In the genomic region with DNA sequence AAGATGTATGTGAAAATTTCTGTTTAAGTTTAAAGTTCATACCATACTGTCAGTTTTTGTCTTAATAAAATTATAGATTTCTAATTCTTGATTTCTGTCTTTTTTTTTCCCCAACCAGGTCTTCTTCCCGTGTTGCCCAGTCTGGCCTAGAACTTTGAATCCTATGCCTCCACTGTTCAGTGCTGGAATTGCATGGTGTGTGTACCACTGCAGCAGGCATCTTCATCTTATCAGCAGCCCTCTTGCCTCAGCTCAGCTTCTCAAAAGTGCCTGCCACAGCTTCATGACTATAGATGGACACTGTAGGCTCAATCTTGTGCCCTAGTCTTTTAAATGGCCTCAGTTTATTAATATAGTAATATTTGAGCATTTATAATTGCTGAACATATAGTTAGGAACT, we compare ENCODE assay signal across 12 mouse cellular contexts. TPM values are rescaled to one million over a fixed set of nuclear protein-coding genes. Genes with fewer than 3 reads are reported as not detected.
DNase-seq lines count a peak whose midpoint lies in the region; ATAC-seq and TF ChIP-seq lines count a peak whose summit lies in the region.
"Had no signal": no experiment of that assay in that cellular context is flagged by ENCODE, and none has a peak within 500 bp of the region (broad histone marks: within the 10 kb centered on the region; RNA-seq: fewer than 3 reads in every experiment).

No protein-coding gene starts in this region.

- in situ Hi-C loops in CH12.LX (cut with MboI; ENCODE audit: low pct_ligation_motif_present, low pct_unique_long_range_greater_than_20kb, low sequenced_read_pairs), result no loop called here

- H3K27me3 ChIP-seq in CH12.LX (replicated peaks), result no peaks in the 10 kb centered on the region
- H3K27me3 ChIP-seq in hindbrain, embryonic 16.5 days (replicated peaks; ENCODE audit: control insufficient read depth, insufficient read depth, low read length), result no peaks in the 10 kb centered on the region
- H3K27me3 ChIP-seq: limb, embryonic 13.5 days had no signal

- no peak; the same call in 1 of the 2 replicates for TF ChIP-seq RAD21 in CH12.LX (IDR thresholded peaks at IDR 0.05; ENCODE audit: low read depth, low read length)

- no peaks in the 10 kb centered on the region for H3K4me1 ChIP-seq in CH12.LX (ENCODE audit: control insufficient read depth in 1 of 2, insufficient read depth in 2 of 2)
- no peaks in the 10 kb centered on the region for H3K4me1 ChIP-seq in hindbrain, embryonic 16.5 days (ENCODE audit: control insufficient read depth, insufficient read depth, low read depth, low read length)
- H3K4me1 ChIP-seq: hindbrain, embryonic 10.5 days; limb, embryonic 13.5 days had no signal

- no peak for TF ChIP-seq POLR2A in CH12.LX (IDR thresholded peaks at IDR 0.05; ENCODE audit: low read depth, low read length)
- TF ChIP-seq POLR2A in brain, embryonic 14.5 days (IDR thresholded peaks at IDR 0.05; ENCODE audit: borderline replicate concordance, extremely low read depth, insufficient read depth, insufficient read length, poor library complexity, severe bottlenecking), result no peak

- H3K9me3 ChIP-seq in CH12.LX (replicated peaks; ENCODE audit: low read length), result peaks cover 2% of the 10 kb centered on the region
- no peaks in the 10 kb centered on the region for H3K9me3 ChIP-seq in hindbrain, embryonic 16.5 days (ENCODE audit: control insufficient read depth, low read length)
- H3K9me3 ChIP-seq: hindbrain, embryonic 10.5 days; limb, embryonic 13.5 days had no signal

- H3K36me3 ChIP-seq in CH12.LX (replicated peaks in 1 of 2; ENCODE audit: control insufficient read depth in 1 of 2, insufficient read depth in 1 of 2, low read length in 1 of 2), result peaks cover 56 to 90% of the 10 kb centered on the region in 2 experiments
- peaks cover 43% of the 10 kb centered on the region for H3K36me3 ChIP-seq in hindbrain, embryonic 16.5 days (ENCODE audit: control insufficient read depth, insufficient read depth, low read length)

- no peak for TF ChIP-seq EP300 in CH12.LX (IDR thresholded peaks at IDR 0.05; ENCODE audit: low read length)

- ATAC-seq in hindbrain, embryonic 16.5 days, result no peak

- H3K79me2 ChIP-seq in CH12.LX (replicated peaks; ENCODE audit: control insufficient read depth, extremely low read depth, insufficient read depth, poor library complexity, severe bottlenecking), result no peaks in the 10 kb centered on the region; the same call in 1 of the 2 replicates

- H3K27ac ChIP-seq in left cerebral cortex, adult 2 months, result no peak overlapping the region
- no peak overlapping the region for H3K27ac ChIP-seq in CH12.LX (ENCODE audit: insufficient read depth, low read depth)
- no peak overlapping the region for H3K27ac ChIP-seq in hindbrain, embryonic 16.5 days (ENCODE audit: low read depth, low read length)
- H3K27ac ChIP-seq: hindbrain, embryonic 10.5 days; limb, embryonic 13.5 days had no signal

- peak; percentile 18 for DNase-seq in embryo, embryonic 11 days
- DNase-seq in embryo, embryonic 10 days (ENCODE audit: low spot score), result no peak
- DNase-seq in left cerebral cortex, adult 2 months (ENCODE audit: extremely low spot score in 1 of 2, low spot score in 2 of 2), result no peak
- DNase-seq in left cerebral cortex, postnatal 4 days, result no peak
- DNase-seq in CH12.LX (ENCODE audit: extremely low read depth), result peak; percentile 44
- DNase-seq in brain, embryonic 14.5 days (ENCODE audit: low read depth), result no peak
- DNase-seq in layer of hippocampus, postnatal 10 days (ENCODE audit: low spot score in 2 of 2), result no peak
- DNase-seq: lung, postnatal 36 days; thymus, postnatal 36 days had no signal

- intact Hi-C loops in left cerebral cortex, adult 2 months (cut with DNase I), result no loop called here
- intact Hi-C loops in left cerebral cortex, postnatal 4 days (cut with DNase I), result no loop called here

- H3K9ac ChIP-seq in CH12.LX (ENCODE audit: insufficient read depth, low read depth), result no peak overlapping the region
- H3K9ac ChIP-seq in hindbrain, embryonic 16.5 days (ENCODE audit: low read depth, low read length), result no peak overlapping the region
- H3K9ac ChIP-seq: limb, embryonic 13.5 days had no signal

- dilution Hi-C loops in CH12.LX (cut with MboI; ENCODE audit: extremely low pct_ligation_motif_present, extremely low pct_unique_long_range_greater_than_20kb, low sequenced_read_pairs), result no loop called here

- no peak overlapping the region for H3K4me3 ChIP-seq in left cerebral cortex, adult 2 months
- no peak overlapping the region for H3K4me3 ChIP-seq in CH12.LX (replicated peaks in 1 of 3; ENCODE audit: low read depth in 2 of 3, low read length in 2 of 3, poor library complexity in 1 of 3)
- H3K4me3 ChIP-seq in hindbrain, embryonic 16.5 days (ENCODE audit: low read length), result no peak overlapping the region
- H3K4me3 ChIP-seq: hindbrain, embryonic 10.5 days; limb, embryonic 13.5 days had no signal

- TF ChIP-seq CTCF in left cerebral cortex, adult 2 months (IDR thresholded peaks at IDR 0.05), result peak; percentile 40
- peak in 1 of 2 experiments; percentile 44; a peak in 3 of 4 replicates for TF ChIP-seq CTCF in CH12.LX (conservative IDR thresholded peaks at IDR 0.05 in 1 of 2, IDR thresholded peaks at IDR 0.05 in 1 of 2; ENCODE audit: low read depth in 2 of 2, low read length in 2 of 2)
- TF ChIP-seq CTCF in brain, embryonic 14.5 days (IDR thresholded peaks at IDR 0.05; ENCODE audit: borderline replicate concordance, extremely low read depth, insufficient read depth, insufficient read length), result peak; percentile 43; the same call in 1 of the 2 replicates

- 64% methylated on average over 1 of the region's 1 CpGs for WGBS in hindbrain, embryonic 16.5 days

- H3K4me2 ChIP-seq in CH12.LX (ENCODE audit: insufficient read depth, low read depth, poor library complexity, severe bottlenecking), result no peak overlapping the region
- no peak overlapping the region for H3K4me2 ChIP-seq in hindbrain, embryonic 16.5 days (ENCODE audit: low read length)
- H3K4me2 ChIP-seq: limb, embryonic 13.5 days had no signal

TF ChIP-seq in CH12.LX, 34 proteins besides CTCF, POLR2A, EP300 and RAD21:
- TF ChIP-seq HCFC1 (IDR thresholded peaks at IDR 0.05; ENCODE audit: low read depth, low read length) (no peak), ZC3H11A (IDR thresholded peaks at IDR 0.05; ENCODE audit: low read depth, low read length) (no peak), USF2 (conservative IDR thresholded peaks at IDR 0.05; ENCODE audit: low read depth, low read length) (no peak), RCOR1 (conservative IDR thresholded peaks at IDR 0.05; ENCODE audit: low read depth, low read length) (no peak), SMC3 (IDR thresholded peaks at IDR 0.05; ENCODE audit: low read depth, low read length) (peak; percentile 7; the same call in 1 of the 2 replicates), MAZ (IDR thresholded peaks at IDR 0.05; ENCODE audit: low read depth, low read length) (no peak)

RNA-seq across cellular contexts. Expression of a gene that starts 19.1 kb away (rescaled TPM):
- total RNA-seq in left cerebral cortex, adult 2 months (2021), result 10 to 100 TPM; 45.5 to 46.5 TPM
- total RNA-seq in left cerebral cortex, postnatal 4 days (2021), result 10 to 100 TPM; 79.3 to 79.5 TPM
- 144 and 163 TPM in 2 replicates for total RNA-seq in CH12.LX (2012; rRNA removed)
- total RNA-seq in CH12.LX (2014; rRNA removed), result 115 and 138 TPM in 2 replicates
- polyA plus RNA-seq in CH12.LX (2012; ENCODE audit: insufficient read length, low read depth), result 223 and 251 TPM in 2 replicates
- 79.2 and 79.7 TPM in 2 replicates for polyA plus RNA-seq in brain, embryonic 14.5 days (2012; rRNA removed)
- 10 to 100 TPM; 56.3 to 61.8 TPM for total RNA-seq in layer of hippocampus, postnatal 10 days (2021)
- polyA plus RNA-seq in hindbrain, embryonic 16.5 days (2015; fragmentation: Nextera tagmentation; extraction: Ambion mirVana), result 51.6 and 52.0 TPM in 2 replicates

RNA-seq across cellular contexts. Expression of a gene that starts 21.7 kb away (rescaled TPM):
- total RNA-seq in left cerebral cortex, adult 2 months (2021), result 100 to 1,000 TPM; 281 to 290 TPM
- 100 to 1,000 TPM; 108 to 115 TPM for total RNA-seq in left cerebral cortex, postnatal 4 days (2021)
- total RNA-seq in CH12.LX (2012; rRNA removed) (113 and 169 TPM in 2 replicates), CH12.LX (2014; rRNA removed) (61.1 and 77.7 TPM in 2 replicates)
- 145 and 182 TPM in 2 replicates for polyA plus RNA-seq in CH12.LX (2012; ENCODE audit: insufficient read length, low read depth)
- 89.1 and 102 TPM in 2 replicates for polyA plus RNA-seq in brain, embryonic 14.5 days (2012; rRNA removed)
- 100 to 1,000 TPM; 183 to 193 TPM for total RNA-seq in layer of hippocampus, postnatal 10 days (2021)
- polyA plus RNA-seq in hindbrain, embryonic 16.5 days (2015; fragmentation: Nextera tagmentation; extraction: Ambion mirVana), result 83.3 and 86.9 TPM in 2 replicates

RNA-seq across cellular contexts. Expression of a gene that starts 30.7 kb away (rescaled TPM):
- total RNA-seq in left cerebral cortex, adult 2 months (2021), result 10 to 100 TPM; 49.7 to 52.2 TPM
- 10 to 100 TPM; 46.3 to 50.4 TPM for total RNA-seq in left cerebral cortex, postnatal 4 days (2021)
- total RNA-seq in CH12.LX (2012; rRNA removed) (153 and 173 TPM in 2 replicates), CH12.LX (2014; rRNA removed) (244 and 246 TPM in 2 replicates)
- 208 and 217 TPM in 2 replicates for polyA plus RNA-seq in CH12.LX (2012; ENCODE audit: insufficient read length, low read depth)
- polyA plus RNA-seq in brain, embryonic 14.5 days (2012; rRNA removed), result 54.8 and 60.8 TPM in 2 replicates
- 10 to 100 TPM; 43.1 to 49.0 TPM for total RNA-seq in layer of hippocampus, postnatal 10 days (2021)
- 52.2 and 55.9 TPM in 2 replicates for polyA plus RNA-seq in hindbrain, embryonic 16.5 days (2015; fragmentation: Nextera tagmentation; extraction: Ambion mirVana)

RNA-seq across cellular contexts. Expression of a gene that starts 41.6 kb away (rescaled TPM):
- total RNA-seq in left cerebral cortex, adult 2 months (2021), result 1 to 10 TPM; 4.8 to 5.0 TPM
- total RNA-seq in left cerebral cortex, postnatal 4 days (2021), result 1 to 10 TPM; 4.1 to 5.9 TPM
- total RNA-seq in CH12.LX (2012; rRNA removed) (1.3 and 4.1 TPM in 2 replicates), CH12.LX (2014; rRNA removed) (0.28 and 0.35 TPM in 2 replicates)
- 0.87 and 0.99 TPM in 2 replicates for polyA plus RNA-seq in CH12.LX (2012; ENCODE audit: insufficient read length, low read depth)
- polyA plus RNA-seq in brain, embryonic 14.5 days (2012; rRNA removed), result 9.3 and 15.8 TPM in 2 replicates
- 1 to 10 TPM; 4.2 to 5.6 TPM for total RNA-seq in layer of hippocampus, postnatal 10 days (2021)
- 22.2 and 27.4 TPM in 2 replicates for polyA plus RNA-seq in hindbrain, embryonic 16.5 days (2015; fragmentation: Nextera tagmentation; extraction: Ambion mirVana)

Comparison
In these comparisons a context has a peak if more than half of its experiments do, and no peak if none do; other contexts are left out.
1. DNase-seq: peak in embryo, embryonic 11 days (single experiment) and CH12.LX (single experiment); none in embryo, embryonic 10 days (single experiment), left cerebral cortex, adult 2 months (0 of 2), left cerebral cortex, postnatal 4 days (single experiment), brain, embryonic 14.5 days (single experiment) and layer of hippocampus, postnatal 10 days (0 of 2).